Mouse (Mus musculus): ENCODE measurements around the gene Ly6g6f.
A peak's percentile ranks its signal among the peaks of the same experiment; 100 is the strongest.
"Not testable (repeated sequence)": the region's sequence is repeated elsewhere in the genome, so short reads cannot be mapped to it uniquely, and the experiment has no call there.

The Ly6g6f gene

GRCm38 (mm10) chr17:35051156-35052086 is 34.0 kb downstream of the Ly6g6f start:
- peak; percentile 85 for DNase-seq

- peak; percentile 82 for DNase-seq
Measured at GRCm38 (mm10) chr17:35050126-35050750, 35.2 kb downstream of the Ly6g6f start.

GRCm38 (mm10) chr17:35049561-35050016 is 35.8 kb downstream of the Ly6g6f start, which contains the start of gene Clic1:
Gene Clic1 (plus strand): TSS chr17:35049966.
- peak; percentile 60 for DNase-seq

GRCm38 (mm10) chr17:35048932-35049440 is 36.4 kb downstream of the Ly6g6f start:
- DNase-seq: no peak

GRCm38 (mm10) chr17:35048149-35048931 is 37.1 kb downstream of the Ly6g6f start:
- peak; percentile 46 for DNase-seq

GRCm38 (mm10) chr17:35047688-35048087 is 37.7 kb downstream of the Ly6g6f start:
- DNase-seq: peak; percentile 92

GRCm38 (mm10) chr17:35046681-35047455 is 38.5 kb downstream of the Ly6g6f start, which contains the start of gene Msh5:
Gene Msh5 (minus strand): TSS chr17:35046745.
- DNase-seq: peak; percentile 99

GRCm38 (mm10) chr17:35045807-35046680 is 39.4 kb downstream of the Ly6g6f start:
- peak; percentile 36 for DNase-seq

- DNase-seq: no peak
Measured at GRCm38 (mm10) chr17:35044904-35045806, 40.3 kb downstream of the Ly6g6f start.

- DNase-seq: no peak
Measured at GRCm38 (mm10) chr17:35043794-35044193, 41.6 kb downstream of the Ly6g6f start.

- DNase-seq: no peak
Measured at GRCm38 (mm10) chr17:35039121-35039873, 46.1 kb downstream of the Ly6g6f start.

- DNase-seq: no peak
Measured at GRCm38 (mm10) chr17:35034896-35035295, 50.5 kb downstream of the Ly6g6f start.

- not testable (repeated sequence) for DNase-seq
Measured at GRCm38 (mm10) chr17:35033703-35034102, 51.7 kb downstream of the Ly6g6f start.

- no peak for DNase-seq
Measured at GRCm38 (mm10) chr17:35032323-35032870, 53.0 kb downstream of the Ly6g6f start.

- no peak for DNase-seq
Measured at GRCm38 (mm10) chr17:35031880-35032279, 53.5 kb downstream of the Ly6g6f start.

GRCm38 (mm10) chr17:35031272-35031671 is 54.1 kb downstream of the Ly6g6f start:
- no peak for DNase-seq

Measured in kidney, adult 9 months (tissue).